Mouse (Mus musculus): ENCODE measurements around the gene Hacd1.

- TF ChIP-seq POLR2A (IDR thresholded peaks at IDR 0.05; ENCODE audit: borderline replicate concordance, extremely low read depth, insufficient read depth, insufficient read length, poor library complexity, severe bottlenecking) (no peak), CTCF (IDR thresholded peaks at IDR 0.05; ENCODE audit: borderline replicate concordance, extremely low read depth, insufficient read depth, insufficient read length) (no peak)
These were observed 13.1 kb upstream of the Hacd1 start for GRCm38 (mm10) chr2:14069027-14069426.
